Mouse (Mus musculus) erythroblast, embryonic 14.5 days (primary cell): ENCODE results near the gene Cdhr5.

Experiments
- GATA1 ChIP-seq: IDR thresholded peaks from 2 replicates; pipeline ENCODE4 v1.6.1; 2012; ENCODE audit warnings: low read length, inconsistent platforms, mixed read lengths
- TAL1 ChIP-seq: IDR thresholded peaks from 3 replicates; pipeline ENCODE4 v1.6.1; 2012; ENCODE audit warnings: low read length, inconsistent platforms, mixed read lengths

- TF ChIP-seq GATA1, result no peak
- TF ChIP-seq TAL1, result no peak
These were observed 4.9 kb upstream of the Cdhr5 start for GRCm38 (mm10) chr7:141281442-141281841.
